Comparison of ENCODE assay signal across 22 mouse cellular contexts in the genomic region with DNA sequence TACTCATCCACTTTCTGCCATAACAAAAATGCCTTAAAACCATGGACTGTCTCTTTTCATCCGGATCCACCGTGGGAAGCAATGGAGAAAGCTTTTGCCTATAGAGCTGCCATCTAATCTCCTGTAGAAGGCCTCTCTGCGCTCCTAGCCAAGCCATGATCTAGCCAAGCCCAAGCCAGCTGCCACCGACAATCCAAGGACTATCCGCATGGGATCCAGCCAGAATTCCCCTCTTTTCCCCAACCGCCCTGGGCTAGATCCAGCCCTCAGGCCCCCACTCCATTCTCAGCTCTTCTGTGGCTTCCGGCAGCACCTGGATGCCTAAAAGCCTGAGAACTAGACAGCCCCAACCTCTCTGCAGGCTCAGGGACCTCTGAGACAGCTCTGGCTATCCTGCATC. TPM values are rescaled to one million over a fixed set of nuclear protein-coding genes. Genes with fewer than 3 reads are reported as not detected.
DNase-seq lines count a peak whose midpoint lies in the region; TF ChIP-seq lines count a peak whose summit lies in the region.
"Had no signal": no experiment of that assay in that cellular context is flagged by ENCODE, and none has a peak within 500 bp of the region (broad histone marks: within the 10 kb centered on the region; RNA-seq: fewer than 3 reads in every experiment).

No protein-coding gene starts in this region.

- H3K4me1 ChIP-seq in cerebellum, adult 2 months (ENCODE audit: control insufficient read depth, insufficient read depth, low read length): peaks cover 14% of the 10 kb centered on the region; the same call in 1 of the 2 replicates
- peaks cover 5% of the 10 kb centered on the region for H3K4me1 ChIP-seq in olfactory bulb, adult 2 months (ENCODE audit: control insufficient read depth, insufficient read depth, low read length)
- H3K4me1 ChIP-seq: embryonic facial prominence, embryonic 13.5 days; embryonic facial prominence, embryonic 15.5 days; forebrain, embryonic 10.5 days; forebrain, embryonic 12.5 days had no signal

- 37% methylated on average over 7 of the region's 7 CpGs for WGBS in cerebellum, adult 2 months
- WGBS in olfactory bulb, adult 2 months: 84% methylated on average over 7 of the region's 7 CpGs

- no peak overlapping the region for H3K27ac ChIP-seq in cerebellum, adult 2 months (ENCODE audit: insufficient read depth, low read length)
- H3K27ac ChIP-seq in olfactory bulb, adult 2 months (ENCODE audit: insufficient read depth, low read depth, low read length): peak overlapping the region; percentile 75
- H3K27ac ChIP-seq: embryonic facial prominence, embryonic 13.5 days; embryonic facial prominence, embryonic 15.5 days; forebrain, embryonic 10.5 days; forebrain, embryonic 12.5 days had no signal

- no peak for TF ChIP-seq POLR2A in cerebellum, adult 2 months (IDR thresholded peaks at IDR 0.05; ENCODE audit: borderline replicate concordance, insufficient read depth, low read length)
- no peak for TF ChIP-seq POLR2A in olfactory bulb, adult 2 months (IDR thresholded peaks at IDR 0.05; ENCODE audit: insufficient read depth, low read depth, low read length)

- no peak for TF ChIP-seq CTCF in cerebellum, adult 2 months (IDR thresholded peaks at IDR 0.05; ENCODE audit: borderline replicate concordance, insufficient read depth, low read depth, low read length)
- no peak for TF ChIP-seq CTCF in olfactory bulb, adult 2 months (IDR thresholded peaks at IDR 0.05; ENCODE audit: insufficient read depth, low read depth, low read length)

- peak; percentile 31 for DNase-seq in cerebellum, adult 11-12 months
- no peak for DNase-seq in cerebellum, adult 9-10 months
- peak; percentile 19 for DNase-seq in cerebellum, adult 8-10 months
- no peak for DNase-seq in cerebellum, adult 2 months
- peak; percentile 32 to 36 for DNase-seq in cerebellum, postnatal 14 days
- no peak for DNase-seq in cerebellum, adult 9-11 months
- DNase-seq: adrenal gland, adult 8-10 months; adrenal gland, postnatal 14 days; B cell, adult 2 months; embryo, embryonic 11 days had no signal

- H3K4me3 ChIP-seq in cerebellum, adult 2 months (replicated peaks; ENCODE audit: insufficient read depth, low read depth, low read length): no peak overlapping the region
- H3K4me3 ChIP-seq in olfactory bulb, adult 2 months (ENCODE audit: insufficient read depth, low read depth, low read length): no peak overlapping the region
- H3K4me3 ChIP-seq: embryonic facial prominence, embryonic 13.5 days; embryonic facial prominence, embryonic 15.5 days; erythroblast, embryonic 14.5 days; forebrain, embryonic 10.5 days; forebrain, embryonic 12.5 days had no signal

- no peaks in the 10 kb centered on the region for H3K27me3 ChIP-seq in cerebellum, adult 2 months (ENCODE audit: control insufficient read depth, insufficient read depth, low read length)
- H3K27me3 ChIP-seq: CH12.LX; embryonic facial prominence, embryonic 13.5 days; embryonic facial prominence, embryonic 15.5 days; forebrain, embryonic 12.5 days had no signal

RNA-seq across cellular contexts. Expression of a gene that starts 6.7 kb away (rescaled TPM):
- 0.11 and 0.44 TPM in 2 replicates for polyA plus RNA-seq in cerebellum, adult 2 months (2012; rRNA removed)
- not detected in 2 replicates for polyA plus RNA-seq in olfactory bulb, adult 2 months (2012; ENCODE audit: insufficient read depth, insufficient read length, low replicate concordance, missing spikeins)
- polyA plus RNA-seq: activated CD4-positive, CD25-positive, alpha-beta regulatory T cell, adult 4 months; CD4-positive, CD25-positive, alpha-beta regulatory T cell, adult 4 months; embryonic facial prominence, embryonic 11.5 days; embryonic facial prominence, embryonic 13.5 days; erythroblast, embryonic 14.5 days; forebrain, embryonic 10.5 days; G1E; Patski had no signal

Comparison
In these comparisons a context has a peak if more than half of its experiments do, and no peak if none do; other contexts are left out.
1. DNase-seq: peak in cerebellum, adult 11-12 months (single experiment), cerebellum, adult 8-10 months (single experiment) and cerebellum, postnatal 14 days (2 of 2); none in cerebellum, adult 9-10 months (single experiment), cerebellum, adult 2 months (0 of 2) and cerebellum, adult 9-11 months (single experiment).